Mouse (Mus musculus) frontal cortex, postnatal 25 days (tissue): ENCODE results near the gene Ubald1.

Experiments
- DNase-seq, 2 experiments: peaks; one replicate each; pipeline ENCODE4 v3.0.0; 2022; ENCODE audit warnings: low spot score in 2 of 2

Ubald1 gene

GRCm38 (mm10) chr16:4871926-4872325 is 8.2 kb downstream of the Ubald1 start:
- no peak for DNase-seq

- no peak for DNase-seq
Observed at GRCm38 (mm10) chr16:4870490-4870889, 9.6 kb downstream of the Ubald1 start.

- DNase-seq: no peak
Observed at GRCm38 (mm10) chr16:4866101-4866695, 13.9 kb downstream of the Ubald1 start.

- DNase-seq: no peak
Observed at GRCm38 (mm10) chr16:4863742-4864141, 16.4 kb downstream of the Ubald1 start.

- peak; percentile 41 to 43 for DNase-seq
Observed at GRCm38 (mm10) chr16:4862863-4863483, 17.1 kb downstream of the Ubald1 start.

- no peak for DNase-seq
Observed at GRCm38 (mm10) chr16:4861392-4861791, 18.7 kb downstream of the Ubald1 start.

- DNase-seq: no peak
Observed at GRCm38 (mm10) chr16:4855046-4855650, 25.0 kb downstream of the Ubald1 start.

- no peak for DNase-seq
Observed at GRCm38 (mm10) chr16:4850938-4851628, 29.0 kb downstream of the Ubald1 start.

- no peak for DNase-seq
Observed at GRCm38 (mm10) chr16:4850361-4850760, 29.8 kb downstream of the Ubald1 start.

GRCm38 (mm10) chr16:4848090-4848489 is 32.0 kb downstream of the Ubald1 start:
- no peak for DNase-seq

GRCm38 (mm10) chr16:4847041-4847440 is 33.1 kb downstream of the Ubald1 start:
- DNase-seq: no peak

GRCm38 (mm10) chr16:4840231-4840630 is 39.9 kb downstream of the Ubald1 start:
- DNase-seq: no peak

- DNase-seq: no peak
Observed at GRCm38 (mm10) chr16:4839552-4839951, 40.6 kb downstream of the Ubald1 start.

GRCm38 (mm10) chr16:4837631-4838030 is 42.5 kb downstream of the Ubald1 start:
- DNase-seq: no peak

GRCm38 (mm10) chr16:4835191-4835590 is 44.9 kb downstream of the Ubald1 start, which contains the start of gene 4930562C15Rik:
Gene 4930562C15Rik (plus strand): TSS chr16:4835416.
- DNase-seq: no peak

- DNase-seq: no peak
Observed at GRCm38 (mm10) chr16:4833858-4834257, 46.3 kb downstream of the Ubald1 start.

- DNase-seq: peak; percentile 13 to 21
Observed at GRCm38 (mm10) chr16:4831650-4832419, 48.3 kb downstream of the Ubald1 start.

- DNase-seq: no peak
Observed at GRCm38 (mm10) chr16:4829271-4829900, 50.7 kb downstream of the Ubald1 start.

- DNase-seq: no peak
Observed at GRCm38 (mm10) chr16:4827639-4828038, 52.5 kb downstream of the Ubald1 start.
